8 mouse cellular contexts compared by ENCODE assay signal in the genomic region with DNA sequence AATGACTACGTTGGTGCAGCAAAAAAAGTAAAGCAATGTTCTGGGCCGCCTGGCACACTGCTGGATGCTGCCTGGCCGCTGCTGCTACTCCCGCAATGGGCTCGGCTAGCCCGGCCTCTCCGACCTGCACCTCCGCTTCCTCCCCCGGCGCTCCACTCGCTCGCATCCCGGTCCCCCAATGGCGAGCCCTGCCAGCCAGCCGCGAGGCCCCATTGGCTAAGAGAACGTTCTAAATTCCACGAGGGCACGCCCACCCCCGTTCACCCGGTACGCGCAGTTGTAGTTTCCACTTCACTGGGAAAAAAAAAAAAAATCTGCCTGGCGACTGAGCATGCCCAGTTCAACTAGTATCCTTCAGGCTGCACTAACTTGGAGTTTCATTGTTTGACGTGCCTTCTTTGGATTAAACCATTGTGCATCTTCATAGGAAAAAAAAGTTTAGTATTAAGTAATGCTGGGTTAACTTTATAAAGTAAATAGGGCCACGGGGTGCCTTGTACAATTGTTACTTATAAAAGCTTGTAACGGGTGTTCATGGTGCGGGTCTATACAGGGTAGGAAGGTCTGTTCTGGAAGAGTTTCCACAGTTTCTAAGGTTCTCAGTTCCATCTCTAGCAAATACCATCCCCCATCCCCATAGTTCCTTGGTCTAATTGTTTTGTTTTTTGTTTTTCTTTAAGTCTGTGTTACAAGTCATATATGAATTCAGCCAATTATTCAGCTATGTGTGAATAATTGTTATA. TPM values are rescaled to one million over a fixed set of nuclear protein-coding genes. Genes with fewer than 3 reads are reported as not detected.
DNase-seq lines count a peak whose midpoint lies in the region; ATAC-seq and TF ChIP-seq lines count a peak whose summit lies in the region.

Gene Hmgn3, minus strand, starts transcription at position 240 of the 743 bp plus-strand sequence.

- in situ Hi-C loops in CH12.LX (cut with MboI; ENCODE audit: low pct_ligation_motif_present, low pct_unique_long_range_greater_than_20kb, low sequenced_read_pairs), result no loop called here

- H3K4me3 ChIP-seq in CH12.LX (replicated peaks in 1 of 3; ENCODE audit: low read depth in 2 of 3, low read length in 2 of 3, poor library complexity in 1 of 3), result peak within 1 kb of the TSS; percentile 70 to 89 (median 73)
- peak within 1 kb of the TSS; percentile 57 for H3K4me3 ChIP-seq in forebrain, embryonic 16.5 days (replicated peaks; ENCODE audit: low read length)
- peak within 1 kb of the TSS; percentile 33 to 43 for H3K4me3 ChIP-seq in liver, embryonic 14.5 days (ENCODE audit: insufficient read depth in 1 of 2, low read depth in 2 of 2, low read length in 2 of 2)
- peak within 1 kb of the TSS; percentile 62 for H3K4me3 ChIP-seq in neural tube, embryonic 11.5 days (ENCODE audit: low read depth, low read length)
- peak within 1 kb of the TSS; percentile 60 for H3K4me3 ChIP-seq in stomach, embryonic 15.5 days (replicated peaks)

- peak; percentile 98 for ATAC-seq in forebrain, embryonic 16.5 days
- peak; percentile 26; the same call in 1 of the 2 replicates for ATAC-seq in liver, embryonic 14.5 days (ENCODE audit: insufficient read depth)
- peak; percentile 97 for ATAC-seq in neural tube, embryonic 11.5 days (ENCODE audit: insufficient read depth, low FRiP score, low TSS enrichment)
- ATAC-seq in stomach, embryonic 15.5 days (ENCODE audit: insufficient read depth, low FRiP score, low read depth), result peak; percentile 94

- H3K9ac ChIP-seq in CH12.LX (ENCODE audit: insufficient read depth, low read depth), result peak within 1 kb of the TSS; percentile 61
- peak within 1 kb of the TSS; percentile 73 for H3K9ac ChIP-seq in forebrain, embryonic 16.5 days (replicated peaks; ENCODE audit: low read depth, low read length)
- no peak within 1 kb of the TSS for H3K9ac ChIP-seq in liver, embryonic 14.5 days (replicated peaks)
- peak within 1 kb of the TSS; percentile 69 for H3K9ac ChIP-seq in neural tube, embryonic 11.5 days (ENCODE audit: low read length)
- peak within 1 kb of the TSS; percentile 30 for H3K9ac ChIP-seq in stomach, embryonic 15.5 days

- H3K27ac ChIP-seq in CH12.LX (ENCODE audit: insufficient read depth, low read depth), result no peak within 1 kb of the TSS
- peak within 1 kb of the TSS; percentile 71 for H3K27ac ChIP-seq in forebrain, embryonic 16.5 days (ENCODE audit: low read length)
- H3K27ac ChIP-seq in liver, embryonic 14.5 days, result no peak within 1 kb of the TSS
- no peak within 1 kb of the TSS for H3K27ac ChIP-seq in neural tube, embryonic 11.5 days (ENCODE audit: low read depth, low read length)
- peak within 1 kb of the TSS; percentile 64 for H3K27ac ChIP-seq in stomach, embryonic 15.5 days

- peak; percentile 84 for DNase-seq in CH12.LX (ENCODE audit: extremely low read depth)
- DNase-seq in cerebellum, adult 11 months, result peak; percentile 90
- DNase-seq in heart, postnatal 14 days, result peak; percentile 87 to 88
- peak; percentile 93 to 96 for DNase-seq in kidney, postnatal 4 days
- DNase-seq in liver, embryonic 14.5 days (ENCODE audit: low read depth in 3 of 3, low spot score in 3 of 3), result no peak
- DNase-seq in neural tube, embryonic 11.5 days (ENCODE audit: low spot score), result peak; percentile 92

- no peak for TF ChIP-seq EP300 in CH12.LX (IDR thresholded peaks at IDR 0.05; ENCODE audit: low read length)
- TF ChIP-seq EP300 in liver, embryonic 14.5 days (IDR thresholded peaks at IDR 0.05; ENCODE audit: low read depth), result no peak

- TF ChIP-seq RAD21 in CH12.LX (IDR thresholded peaks at IDR 0.05; ENCODE audit: low read depth, low read length), result no peak

- H3K36me3 ChIP-seq in CH12.LX (replicated peaks in 1 of 2; ENCODE audit: control insufficient read depth in 1 of 2, insufficient read depth in 1 of 2, low read length in 1 of 2), result peaks cover 0 to 4% of the 10 kb centered on the region in 2 experiments
- no peaks in the 10 kb centered on the region for H3K36me3 ChIP-seq in forebrain, embryonic 16.5 days (ENCODE audit: control insufficient read depth, insufficient read depth)
- H3K36me3 ChIP-seq in liver, embryonic 14.5 days (replicated peaks; ENCODE audit: control insufficient read depth, insufficient read depth, low read depth), result no peaks in the 10 kb centered on the region
- H3K36me3 ChIP-seq in neural tube, embryonic 11.5 days (ENCODE audit: control insufficient read depth, insufficient read depth, low read length), result no peaks in the 10 kb centered on the region
- H3K36me3 ChIP-seq in stomach, embryonic 15.5 days, result no peaks in the 10 kb centered on the region

- intact Hi-C loops in heart, postnatal 14 days (cut with DNase I), result no loop called here

- H3K4me2 ChIP-seq in CH12.LX (ENCODE audit: insufficient read depth, low read depth, poor library complexity, severe bottlenecking), result peak within 1 kb of the TSS; percentile 80
- peak within 1 kb of the TSS; percentile 99 for H3K4me2 ChIP-seq in forebrain, embryonic 16.5 days (ENCODE audit: low read length)
- H3K4me2 ChIP-seq in liver, embryonic 14.5 days (ENCODE audit: low read depth), result peak within 1 kb of the TSS; percentile 62
- H3K4me2 ChIP-seq in neural tube, embryonic 11.5 days (ENCODE audit: low read depth), result peak within 1 kb of the TSS; percentile 95
- H3K4me2 ChIP-seq in stomach, embryonic 15.5 days, result peak within 1 kb of the TSS; percentile 98

- dilution Hi-C loops in CH12.LX (cut with MboI; ENCODE audit: extremely low pct_ligation_motif_present, extremely low pct_unique_long_range_greater_than_20kb, low sequenced_read_pairs), result no loop called here

- peaks cover 2 to 9% of the 10 kb centered on the region in 2 experiments; a peak in 3 of 4 replicates for H3K4me1 ChIP-seq in CH12.LX (ENCODE audit: control insufficient read depth in 1 of 2, insufficient read depth in 2 of 2)
- peaks cover 12% of the 10 kb centered on the region for H3K4me1 ChIP-seq in forebrain, embryonic 16.5 days (replicated peaks; ENCODE audit: control insufficient read depth, insufficient read depth, low read length)
- H3K4me1 ChIP-seq in liver, embryonic 14.5 days (replicated peaks; ENCODE audit: control insufficient read depth in 2 of 2, insufficient read depth in 2 of 2, low read length in 1 of 2), result no peaks in the 10 kb centered on the region; a peak in 1 of 4 replicates
- no peaks in the 10 kb centered on the region for H3K4me1 ChIP-seq in neural tube, embryonic 11.5 days (ENCODE audit: control insufficient read depth, insufficient read depth, low read length)
- peaks cover 5% of the 10 kb centered on the region for H3K4me1 ChIP-seq in stomach, embryonic 15.5 days

- 7% methylated on average over 28 of the region's 28 CpGs for WGBS in forebrain, embryonic 16.5 days
- 10% methylated on average over 28 of the region's 28 CpGs for WGBS in liver, embryonic 14.5 days (ENCODE audit: insufficient replicate concordance)
- WGBS in neural tube, embryonic 11.5 days, result 9% methylated on average over 28 of the region's 28 CpGs
- WGBS in stomach, embryonic 15.5 days, result 9% methylated on average over 28 of the region's 28 CpGs

- H3K79me2 ChIP-seq in CH12.LX (replicated peaks; ENCODE audit: control insufficient read depth, extremely low read depth, insufficient read depth, poor library complexity, severe bottlenecking), result no peaks in the 10 kb centered on the region

- peaks cover 3% of the 10 kb centered on the region for H3K9me3 ChIP-seq in CH12.LX (replicated peaks; ENCODE audit: low read length)
- H3K9me3 ChIP-seq in forebrain, embryonic 16.5 days (ENCODE audit: control insufficient read depth, low read length), result no peaks in the 10 kb centered on the region
- no peaks in the 10 kb centered on the region for H3K9me3 ChIP-seq in liver, embryonic 14.5 days (ENCODE audit: control insufficient read depth, low read length)
- H3K9me3 ChIP-seq in neural tube, embryonic 11.5 days (ENCODE audit: control insufficient read depth, low read length), result no peaks in the 10 kb centered on the region
- H3K9me3 ChIP-seq in stomach, embryonic 15.5 days, result no peaks in the 10 kb centered on the region

- TF ChIP-seq CTCF in CH12.LX (conservative IDR thresholded peaks at IDR 0.05 in 1 of 2, IDR thresholded peaks at IDR 0.05 in 1 of 2; ENCODE audit: low read depth in 2 of 2, low read length in 2 of 2), result no peak
- TF ChIP-seq CTCF in liver, embryonic 14.5 days (IDR thresholded peaks at IDR 0.05; ENCODE audit: low read depth), result no peak

- peak; percentile 80 for TF ChIP-seq POLR2A in CH12.LX (IDR thresholded peaks at IDR 0.05; ENCODE audit: low read depth, low read length)

- H3K27me3 ChIP-seq in CH12.LX (replicated peaks), result no peaks in the 10 kb centered on the region
- no peaks in the 10 kb centered on the region for H3K27me3 ChIP-seq in forebrain, embryonic 16.5 days (replicated peaks; ENCODE audit: control insufficient read depth, insufficient read depth, low read length)
- H3K27me3 ChIP-seq in liver, embryonic 14.5 days (ENCODE audit: control insufficient read depth, insufficient read depth, low read length), result peaks cover 6% of the 10 kb centered on the region
- no peaks in the 10 kb centered on the region for H3K27me3 ChIP-seq in neural tube, embryonic 11.5 days (ENCODE audit: control insufficient read depth, insufficient read depth, low read length)
- H3K27me3 ChIP-seq in stomach, embryonic 15.5 days (replicated peaks), result no peaks in the 10 kb centered on the region

TF ChIP-seq in CH12.LX, 34 proteins besides CTCF, POLR2A, EP300 and RAD21 (continues in another document):
- no peak for TF ChIP-seq RCOR1 (conservative IDR thresholded peaks at IDR 0.05; ENCODE audit: low read depth, low read length)
- TF ChIP-seq NELFE (IDR thresholded peaks at IDR 0.05; ENCODE audit: low read depth, low read length), result peak; percentile 60
- no peak for TF ChIP-seq USF1 (IDR thresholded peaks at IDR 0.05; ENCODE audit: low read depth, low read length)
- no peak for TF ChIP-seq HCFC1 (IDR thresholded peaks at IDR 0.05; ENCODE audit: low read depth, low read length)
- TF ChIP-seq PAX5 (IDR thresholded peaks at IDR 0.05; ENCODE audit: low read length), result no peak
- TF ChIP-seq CHD2 (IDR thresholded peaks at IDR 0.05; ENCODE audit: low read length), result no peak
- TF ChIP-seq MAX (IDR thresholded peaks at IDR 0.05; ENCODE audit: low read length), result peak; percentile 82
- TF ChIP-seq IRF4 (IDR thresholded peaks at IDR 0.05; ENCODE audit: low read depth, low read length), result peak; percentile 45; the same call in 1 of the 2 replicates
- TF ChIP-seq E2F4 (IDR thresholded peaks at IDR 0.05; ENCODE audit: insufficient replicate concordance, low read depth, low read length), result no peak

RNA-seq across cellular contexts. Expression of gene Hmgn3, which starts in this region (rescaled TPM):
- total RNA-seq in CH12.LX (2012; rRNA removed), result 50.8 and 63.3 TPM in 2 replicates
- total RNA-seq in CH12.LX (2014; rRNA removed), result 167 and 183 TPM in 2 replicates
- 98.1 and 121 TPM in 2 replicates for polyA plus RNA-seq in CH12.LX (2012; ENCODE audit: insufficient read length, low read depth)
- polyA plus RNA-seq in forebrain, embryonic 16.5 days (2015; fragmentation: Nextera tagmentation; extraction: Ambion mirVana), result 185 and 195 TPM in 2 replicates
- 10 to 100 TPM; 20.2 to 26.6 TPM for total RNA-seq in heart, postnatal 14 days (2021)
- 1.0 and 2.2 TPM in 2 replicates for polyA plus RNA-seq in liver, embryonic 14.5 days (2012; rRNA removed)
- polyA plus RNA-seq in liver, embryonic 14.5 days (2014; fragmentation: Nextera tagmentation; extraction: Ambion mirVana), result 2.6 and 3.1 TPM in 2 replicates
- 103 and 123 TPM in 2 replicates for polyA plus RNA-seq in neural tube, embryonic 11.5 days (2014; fragmentation: Nextera tagmentation; extraction: Ambion mirVana)
- 102 and 106 TPM in 2 replicates for polyA plus RNA-seq in stomach, embryonic 15.5 days (2015; fragmentation: Nextera tagmentation; extraction: Ambion mirVana)

Comparison
In these comparisons a context has a peak if more than half of its experiments do, and no peak if none do; other contexts are left out.
1. RNA of gene Hmgn3 (polyA plus RNA-seq): 185 to 195 TPM in forebrain, embryonic 16.5 days, 98.1 to 121 TPM in CH12.LX, 103 to 123 TPM in neural tube, embryonic 11.5 days and 102 to 106 TPM in stomach, embryonic 15.5 days; 1.0 to 3.1 TPM in liver, embryonic 14.5 days; every median in the first group is over 10 times any median in the second.
2. DNase-seq: peak in CH12.LX (single experiment), cerebellum, adult 11 months (single experiment), heart, postnatal 14 days (2 of 2), kidney, postnatal 4 days (2 of 2) and neural tube, embryonic 11.5 days (single experiment); none in liver, embryonic 14.5 days (0 of 3).
3. H3K27ac ChIP-seq: peak in forebrain, embryonic 16.5 days (single experiment) and stomach, embryonic 15.5 days (single experiment); none in CH12.LX (single experiment), liver, embryonic 14.5 days (single experiment) and neural tube, embryonic 11.5 days (single experiment).
4. ATAC-seq: peak in every context shown above with its lines; median percentile 98 in forebrain, embryonic 16.5 days; 97 in neural tube, embryonic 11.5 days; 94 in stomach, embryonic 15.5 days; 26 in liver, embryonic 14.5 days.
5. Peak in every context shown above with its lines, with median percentiles within 50 percentile points of each other: H3K4me2 ChIP-seq and H3K4me3 ChIP-seq.